Mouse (Mus musculus): ENCODE results near the gene Cd2. TPM values are rescaled to one million over a fixed set of nuclear protein-coding genes. Genes with fewer than 3 reads are reported as not detected.

Gene Cd2
- polyA plus RNA-seq, 1 experiment from 2014 or later, result not detected

GRCm38 (mm10) chr3:101290587-101291520, 3.1 kb upstream of the Cd2 start:
- no peak overlapping the region for H3K9ac ChIP-seq (replicated peaks)
- H3K36me3 ChIP-seq, result no peaks in the 10 kb centered on the region
- no peaks in the 10 kb centered on the region for H3K9me3 ChIP-seq (replicated peaks)
- no peak overlapping the region for H3K4me2 ChIP-seq
- H3K27ac ChIP-seq (replicated peaks), result no peak overlapping the region
- no peak overlapping the region for H3K4me3 ChIP-seq (replicated peaks)
- WGBS, result 85% methylated on average over 18 of the region's 19 CpGs
- H3K4me1 ChIP-seq, result peaks cover 5% of the 10 kb centered on the region; the same call in 1 of the 2 replicates
- no peak for ATAC-seq (ENCODE audit: low FRiP score)
- no peaks in the 10 kb centered on the region; the same call in 1 of the 2 replicates for H3K27me3 ChIP-seq (replicated peaks)

- Histone ChIP-seq H3K27ac (replicated peaks) (no peak overlapping the region), H3K4me3 (replicated peaks) (no peak overlapping the region), H3K4me1 (peaks cover 2% of the 10 kb centered on the region; the same call in 1 of the 2 replicates), H3K4me2 (no peak overlapping the region), H3K27me3 (replicated peaks) (no peaks in the 10 kb centered on the region; the same call in 1 of the 2 replicates), H3K9me3 (replicated peaks) (no peaks in the 10 kb centered on the region), H3K9ac (replicated peaks) (no peak overlapping the region), H3K36me3 (no peaks in the 10 kb centered on the region)
- no peak for ATAC-seq (ENCODE audit: low FRiP score)
- 90% methylated on average over 7 of the region's 7 CpGs for WGBS
These were observed 2.3 kb upstream of the Cd2 start for GRCm38 (mm10) chr3:101290036-101290435.

- Histone ChIP-seq H3K9ac (replicated peaks) (no peak overlapping the region), H3K27me3 (replicated peaks) (no peaks in the 10 kb centered on the region; the same call in 1 of the 2 replicates), H3K4me1 (no peaks in the 10 kb centered on the region), H3K4me2 (no peak overlapping the region), H3K9me3 (replicated peaks) (no peaks in the 10 kb centered on the region), H3K27ac (replicated peaks) (no peak overlapping the region), H3K36me3 (no peaks in the 10 kb centered on the region), H3K4me3 (replicated peaks) (no peak overlapping the region)
- no peak for ATAC-seq (ENCODE audit: low FRiP score)
- 84% methylated on average over 3 of the region's 3 CpGs for WGBS
These were observed 1.7 kb upstream of the Cd2 start for GRCm38 (mm10) chr3:101289406-101289805.

- 91% methylated on average over 12 of the region's 12 CpGs for WGBS
- no peaks in the 10 kb centered on the region for H3K27me3 ChIP-seq (replicated peaks)
- no peaks in the 10 kb centered on the region for H3K36me3 ChIP-seq
- H3K4me3 ChIP-seq (replicated peaks), result no peak overlapping the region
- H3K4me2 ChIP-seq, result no peak overlapping the region
- no peak overlapping the region for H3K27ac ChIP-seq (replicated peaks)
- H3K9me3 ChIP-seq (replicated peaks), result no peaks in the 10 kb centered on the region
- no peak for ATAC-seq (ENCODE audit: low FRiP score)
- H3K9ac ChIP-seq (replicated peaks), result no peak overlapping the region
- H3K4me1 ChIP-seq, result no peaks in the 10 kb centered on the region
These were observed 1.1 kb downstream of the Cd2 start for GRCm38 (mm10) chr3:101286336-101287325.

- no peak for ATAC-seq (ENCODE audit: low FRiP score)
- Histone ChIP-seq H3K9ac (replicated peaks) (no peak overlapping the region), H3K27ac (replicated peaks) (no peak overlapping the region), H3K4me3 (replicated peaks) (no peak overlapping the region), H3K4me1 (peaks cover 6% of the 10 kb centered on the region; the same call in 1 of the 2 replicates), H3K36me3 (no peaks in the 10 kb centered on the region), H3K9me3 (replicated peaks) (no peaks in the 10 kb centered on the region), H3K4me2 (no peak overlapping the region), H3K27me3 (replicated peaks) (no peaks in the 10 kb centered on the region)
- 92% methylated on average over 12 of the region's 12 CpGs for WGBS
These were observed 1.9 kb downstream of the Cd2 start for GRCm38 (mm10) chr3:101285851-101286250.

DNA sequence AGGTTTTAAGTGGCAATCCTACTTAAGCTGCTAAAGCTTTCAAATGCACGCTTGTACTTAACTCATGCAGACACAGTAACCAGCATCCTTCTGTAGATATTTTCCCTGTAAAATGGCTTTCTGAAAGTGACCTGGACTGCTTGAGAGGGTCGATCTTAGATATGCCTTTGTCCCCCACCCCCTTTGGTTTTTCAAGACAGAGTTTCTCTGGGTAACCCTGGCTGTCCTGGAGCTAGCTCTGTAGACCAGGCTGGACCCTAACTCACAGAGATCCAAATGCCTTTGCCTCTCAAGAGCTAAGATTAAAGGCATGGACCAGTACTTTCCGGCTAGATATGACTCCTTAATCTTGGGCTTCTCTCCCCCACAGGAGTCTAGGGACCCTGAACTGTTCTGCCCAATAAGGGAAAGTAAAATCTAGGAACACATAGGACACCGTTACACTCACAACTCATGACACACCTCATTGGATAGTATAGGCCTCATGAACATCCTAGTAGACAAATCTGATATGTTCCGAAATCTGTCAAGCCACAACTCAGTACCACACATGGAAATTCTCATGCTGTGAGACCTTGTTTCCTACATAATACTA, 2.6 kb downstream of the Cd2 start:
- ATAC-seq (ENCODE audit: low FRiP score), result no peak
- Histone ChIP-seq H3K27me3 (replicated peaks) (no peaks in the 10 kb centered on the region), H3K4me1 (peaks cover 9% of the 10 kb centered on the region; the same call in 1 of the 2 replicates), H3K9ac (replicated peaks) (no peak overlapping the region), H3K4me2 (no peak overlapping the region), H3K4me3 (replicated peaks) (no peak overlapping the region), H3K9me3 (replicated peaks) (no peaks in the 10 kb centered on the region), H3K36me3 (no peaks in the 10 kb centered on the region), H3K27ac (replicated peaks) (no peak overlapping the region)
- WGBS, result 92% methylated on average over 5 of the region's 5 CpGs

DNA sequence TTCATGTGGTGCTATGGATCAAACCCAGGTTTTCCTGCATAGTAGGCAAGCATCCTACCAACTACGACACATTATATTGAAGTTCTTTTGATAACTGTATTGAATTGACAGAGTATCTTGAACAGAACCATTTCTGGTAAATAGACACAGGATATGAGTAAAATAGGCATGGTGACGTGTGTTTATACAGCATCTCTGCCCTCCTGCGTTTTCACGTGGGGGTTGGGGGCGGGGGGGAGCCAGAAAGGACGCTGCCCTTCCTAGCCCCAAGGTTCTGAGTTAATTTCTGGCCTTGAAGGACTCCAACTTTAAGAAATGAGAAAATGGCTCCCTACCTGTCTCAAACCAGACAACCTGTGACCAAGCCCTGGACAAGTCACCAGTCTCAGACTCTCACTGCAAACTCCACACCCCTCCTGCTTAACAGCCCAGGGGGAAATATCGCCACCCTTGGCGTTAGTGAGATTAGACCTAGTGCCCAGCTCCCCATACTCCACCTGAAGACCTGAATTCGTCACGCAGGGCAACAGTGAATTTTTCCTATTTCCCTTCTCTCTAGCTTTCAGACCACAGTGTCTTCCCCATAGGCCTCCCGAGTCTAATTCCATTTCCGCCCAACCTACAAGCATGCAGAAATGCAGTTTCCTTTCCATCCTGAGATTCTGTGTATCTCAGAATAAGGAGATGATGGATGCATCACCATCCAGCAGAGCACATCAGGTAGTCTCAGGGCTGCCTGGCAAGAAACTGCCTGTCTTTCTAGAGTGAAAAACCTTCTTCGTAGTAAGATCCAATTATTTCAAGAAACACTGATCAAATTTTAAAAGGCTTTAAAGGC, 3.7 kb downstream of the Cd2 start:
- H3K9ac ChIP-seq (replicated peaks), result no peak overlapping the region
- H3K4me1 ChIP-seq, result peaks cover 9% of the 10 kb centered on the region; the same call in 1 of the 2 replicates
- H3K4me3 ChIP-seq (replicated peaks), result no peak overlapping the region
- no peaks in the 10 kb centered on the region for H3K36me3 ChIP-seq
- no peak overlapping the region for H3K4me2 ChIP-seq
- no peaks in the 10 kb centered on the region for H3K9me3 ChIP-seq (replicated peaks)
- 88% methylated on average over 13 of the region's 13 CpGs for WGBS
- H3K27me3 ChIP-seq (replicated peaks), result no peaks in the 10 kb centered on the region
- H3K27ac ChIP-seq (replicated peaks), result no peak overlapping the region
- ATAC-seq (ENCODE audit: low FRiP score), result no peak

- peaks cover 9% of the 10 kb centered on the region; the same call in 1 of the 2 replicates for H3K4me1 ChIP-seq
- no peaks in the 10 kb centered on the region for H3K27me3 ChIP-seq (replicated peaks)
- H3K9me3 ChIP-seq (replicated peaks), result no peaks in the 10 kb centered on the region
- no peak overlapping the region for H3K27ac ChIP-seq (replicated peaks)
- no peak for ATAC-seq (ENCODE audit: low FRiP score)
- H3K9ac ChIP-seq (replicated peaks), result no peak overlapping the region
- H3K36me3 ChIP-seq, result no peaks in the 10 kb centered on the region
- H3K4me2 ChIP-seq, result no peak overlapping the region
- H3K4me3 ChIP-seq (replicated peaks), result no peak overlapping the region
- WGBS, result 90% methylated on average over 4 of the region's 4 CpGs
These were observed 4.3 kb downstream of the Cd2 start for GRCm38 (mm10) chr3:101283441-101283840.

DNA sequence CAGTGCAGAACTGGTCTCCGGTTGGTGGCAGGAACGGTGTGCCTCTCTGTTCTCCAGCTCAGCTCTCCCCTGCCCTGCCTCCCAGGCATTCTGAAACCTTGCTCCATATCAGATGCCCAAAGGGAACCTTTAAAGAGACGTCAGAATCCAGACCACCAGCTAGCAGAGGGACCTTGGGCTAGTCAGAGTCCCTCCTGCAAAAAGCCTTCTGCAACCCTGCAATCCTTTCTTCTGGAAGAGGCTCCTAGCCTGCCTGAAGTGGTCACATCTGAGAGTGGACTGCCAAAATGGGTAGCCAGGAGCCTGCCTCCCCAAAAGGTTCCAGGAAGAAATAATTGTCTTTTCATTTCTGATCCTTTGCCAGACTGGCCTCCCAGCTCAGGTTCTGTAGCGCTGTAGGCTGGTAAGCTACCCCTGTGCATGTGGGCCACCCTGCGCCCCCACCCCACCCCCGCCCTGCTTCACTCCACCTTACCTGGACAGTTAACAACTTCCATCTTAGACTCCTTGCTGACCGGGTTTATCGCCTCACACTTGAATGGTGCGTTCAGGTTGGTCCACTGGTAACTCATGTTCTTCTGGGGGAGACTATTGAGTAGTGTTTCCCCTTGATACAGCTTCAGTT, 5.1 kb downstream of the Cd2 start:
- no peak for ATAC-seq (ENCODE audit: low FRiP score)
- no peak overlapping the region for H3K4me3 ChIP-seq (replicated peaks)
- no peaks in the 10 kb centered on the region for H3K36me3 ChIP-seq
- H3K27me3 ChIP-seq (replicated peaks), result no peaks in the 10 kb centered on the region
- 88% methylated on average over 9 of the region's 9 CpGs for WGBS
- no peak overlapping the region for H3K27ac ChIP-seq (replicated peaks)
- no peak overlapping the region for H3K4me2 ChIP-seq
- no peaks in the 10 kb centered on the region for H3K9me3 ChIP-seq (replicated peaks)
- H3K4me1 ChIP-seq, result peaks cover 9% of the 10 kb centered on the region; the same call in 1 of the 2 replicates
- no peak overlapping the region for H3K9ac ChIP-seq (replicated peaks)

DNA sequence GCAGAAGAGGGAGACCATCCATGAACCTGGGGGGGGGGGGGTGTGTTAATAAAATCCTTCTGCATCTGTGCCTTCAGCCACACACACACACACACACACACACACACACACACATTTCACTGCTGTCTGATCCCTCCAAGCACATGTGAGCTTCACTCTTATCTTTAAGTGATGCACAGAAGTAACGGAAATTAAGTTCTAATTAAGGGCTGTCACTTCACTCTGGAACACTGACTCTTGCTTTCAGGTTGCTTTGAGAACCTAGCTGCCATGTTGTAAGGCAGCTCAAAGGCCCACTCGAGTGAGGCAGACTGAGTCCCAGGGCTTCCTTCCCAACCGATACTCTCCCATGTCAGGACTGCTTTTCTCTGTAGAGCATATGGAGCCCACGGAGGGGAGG, 5.9 kb downstream of the Cd2 start:
- Histone ChIP-seq H3K9me3 (replicated peaks) (no peaks in the 10 kb centered on the region), H3K4me3 (replicated peaks) (no peak overlapping the region), H3K4me1 (peaks cover 9% of the 10 kb centered on the region; the same call in 1 of the 2 replicates), H3K36me3 (no peaks in the 10 kb centered on the region), H3K9ac (replicated peaks) (no peak overlapping the region), H3K27ac (replicated peaks) (no peak overlapping the region), H3K27me3 (replicated peaks) (no peaks in the 10 kb centered on the region), H3K4me2 (no peak overlapping the region)
- WGBS, result 78% methylated on average over 4 of the region's 4 CpGs
- ATAC-seq (ENCODE audit: low FRiP score), result no peak
